Mouse (Mus musculus): ENCODE measurements around the gene Gspt2. TPM values are rescaled to one million over a fixed set of nuclear protein-coding genes. Genes with fewer than 3 reads are reported as not detected.

The Gspt2 gene
- 5.6 and 7.0 TPM in 2 replicates for total RNA-seq (2012; rRNA removed)

DNA sequence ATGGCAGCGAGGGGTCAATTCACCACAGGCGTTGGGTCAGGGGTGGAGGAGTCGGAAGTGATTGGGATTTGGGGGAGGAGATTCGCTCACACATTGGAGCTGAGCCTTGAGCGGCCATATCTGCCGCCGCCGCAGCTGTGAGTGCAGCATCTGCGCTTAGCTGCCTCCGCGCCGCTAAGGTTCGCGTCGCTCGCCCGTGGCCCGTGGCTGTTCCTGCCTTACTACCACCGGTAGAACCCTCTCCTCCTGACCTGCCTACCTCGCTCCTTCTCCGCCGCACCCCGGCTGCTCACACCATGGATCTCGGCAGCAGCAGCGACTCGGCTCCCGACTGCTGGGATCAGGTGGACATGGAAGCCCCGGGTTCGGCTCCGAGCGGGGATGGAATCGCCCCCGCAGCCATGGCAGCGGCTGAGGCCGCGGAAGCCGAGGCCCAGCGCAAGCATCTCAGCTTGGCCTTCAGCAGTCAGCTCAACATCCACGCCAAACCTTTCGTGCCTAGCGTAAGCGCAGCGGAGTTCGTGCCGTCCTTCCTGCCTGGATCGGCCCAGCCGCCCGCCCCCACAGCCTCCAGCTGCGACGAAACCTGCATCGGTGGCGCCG lies at the start of gene Gspt2:
Gene Gspt2 (plus strand): TSS at position 109 of the 603 bp plus-strand sequence.
- DNase-seq (ENCODE audit: low read depth, low spot score), result peak; percentile 46
- in situ Hi-C loops (cut with MboI; ENCODE audit: low sequenced_read_pairs in 2 of 2, unreplicated experiment in 2 of 2), result no loop called here
- H3K4me3 ChIP-seq (ENCODE audit: insufficient read depth in 1 of 2, low read depth in 1 of 2, low read length in 2 of 2, poor library complexity in 1 of 2, severe bottlenecking in 1 of 2), result peak within 1 kb of the TSS; percentile 77 to 96
- H3K9ac ChIP-seq (ENCODE audit: insufficient read depth, low read depth, low read length, poor library complexity, severe bottlenecking), result peak within 1 kb of the TSS; percentile 75
- H3K36me3 ChIP-seq (ENCODE audit: control insufficient read depth, insufficient read depth, low read length, poor library complexity, severe bottlenecking), result no peaks in the 10 kb centered on the region
- no peaks in the 10 kb centered on the region for H3K4me1 ChIP-seq (ENCODE audit: control insufficient read depth in 2 of 2, insufficient read depth in 2 of 2, low read length in 2 of 2, poor library complexity in 1 of 2)
- TF ChIP-seq ZC3H11A (IDR thresholded peaks at IDR 0.05; ENCODE audit: borderline replicate concordance, low read depth, low read length) (no peak), HCFC1 (IDR thresholded peaks at IDR 0.05; ENCODE audit: borderline replicate concordance, insufficient read depth, low read length) (no peak), CHD2 (IDR thresholded peaks at IDR 0.05; ENCODE audit: low read depth, low read length) (no peak), ZNF384 (IDR thresholded peaks at IDR 0.05; ENCODE audit: low read depth, low read length) (no peak), MAFK (IDR thresholded peaks at IDR 0.05; ENCODE audit: insufficient read depth, low read depth, low read length) (no peak)
- no peak within 1 kb of the TSS for H3K27ac ChIP-seq (ENCODE audit: insufficient read depth, low read depth, low read length, poor library complexity, severe bottlenecking)
- H3K9me3 ChIP-seq (ENCODE audit: control insufficient read depth, insufficient read depth, low read depth, low read length), result no peaks in the 10 kb centered on the region

DNA sequence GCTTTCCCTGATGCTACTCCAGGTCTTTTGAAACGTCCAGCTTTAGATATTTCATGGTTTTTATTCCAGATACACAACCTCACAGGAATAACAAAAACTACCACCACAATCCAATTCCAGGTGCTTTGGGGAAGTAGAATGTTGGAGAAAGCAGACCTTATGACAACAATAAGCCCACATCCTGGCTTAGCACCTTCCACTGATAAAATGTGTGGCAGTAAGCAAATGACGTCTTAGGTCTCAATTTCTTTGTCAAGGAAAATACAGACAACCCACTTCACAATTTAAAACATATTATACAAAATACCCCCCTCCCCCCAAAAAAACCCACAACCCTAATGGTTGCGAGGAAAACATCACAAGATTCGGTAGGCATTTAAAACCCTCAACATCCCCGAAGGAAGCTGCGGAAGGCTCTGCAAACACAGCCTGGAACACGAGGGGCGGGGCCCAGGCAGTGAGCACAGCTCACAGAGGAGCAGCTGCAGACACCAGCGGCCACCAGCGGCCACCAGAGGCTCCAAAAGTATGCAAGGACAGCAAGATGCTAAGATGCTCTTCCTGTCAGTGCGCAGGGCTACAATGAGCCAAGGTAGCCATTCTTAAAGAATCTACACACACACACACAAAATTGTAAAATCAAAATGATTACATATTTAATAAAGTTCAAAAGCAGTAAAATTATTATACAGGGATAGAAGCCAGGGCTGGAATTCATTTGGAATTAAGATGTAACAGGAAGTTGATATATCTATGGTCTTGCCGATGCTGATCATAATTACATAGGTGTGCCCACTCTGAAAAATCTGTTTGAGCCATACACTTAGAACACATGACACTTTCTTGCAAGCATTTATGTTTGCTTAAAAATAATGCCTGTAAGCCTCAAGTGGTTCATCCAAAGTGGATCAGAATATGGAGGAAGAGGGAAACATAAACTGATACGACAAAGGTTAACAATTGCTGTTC lies 10.8 kb upstream of the Gspt2 start:
- no peaks in the 10 kb centered on the region for H3K4me1 ChIP-seq (ENCODE audit: control insufficient read depth in 2 of 2, insufficient read depth in 2 of 2, low read length in 2 of 2, poor library complexity in 1 of 2)
- no peak overlapping the region for H3K9ac ChIP-seq (ENCODE audit: insufficient read depth, low read depth, low read length, poor library complexity, severe bottlenecking)
- TF ChIP-seq ZC3H11A (IDR thresholded peaks at IDR 0.05; ENCODE audit: borderline replicate concordance, low read depth, low read length) (no peak; the same call in 1 of the 2 replicates), CHD2 (IDR thresholded peaks at IDR 0.05; ENCODE audit: low read depth, low read length) (no peak), MAFK (IDR thresholded peaks at IDR 0.05; ENCODE audit: insufficient read depth, low read depth, low read length) (no peak), ZNF384 (IDR thresholded peaks at IDR 0.05; ENCODE audit: low read depth, low read length) (no peak), HCFC1 (IDR thresholded peaks at IDR 0.05; ENCODE audit: borderline replicate concordance, insufficient read depth, low read length) (no peak)
- no peak overlapping the region for H3K4me3 ChIP-seq (ENCODE audit: insufficient read depth in 1 of 2, low read depth in 1 of 2, low read length in 2 of 2, poor library complexity in 1 of 2, severe bottlenecking in 1 of 2)
- no peaks in the 10 kb centered on the region for H3K9me3 ChIP-seq (ENCODE audit: control insufficient read depth, insufficient read depth, low read depth, low read length)
- in situ Hi-C loops (cut with MboI; ENCODE audit: low sequenced_read_pairs in 2 of 2, unreplicated experiment in 2 of 2), result no loop called here
- H3K36me3 ChIP-seq (ENCODE audit: control insufficient read depth, insufficient read depth, low read length, poor library complexity, severe bottlenecking), result no peaks in the 10 kb centered on the region
- DNase-seq (ENCODE audit: low read depth, low spot score), result peak; percentile 9
- no peak overlapping the region for H3K27ac ChIP-seq (ENCODE audit: insufficient read depth, low read depth, low read length, poor library complexity, severe bottlenecking)

DNA sequence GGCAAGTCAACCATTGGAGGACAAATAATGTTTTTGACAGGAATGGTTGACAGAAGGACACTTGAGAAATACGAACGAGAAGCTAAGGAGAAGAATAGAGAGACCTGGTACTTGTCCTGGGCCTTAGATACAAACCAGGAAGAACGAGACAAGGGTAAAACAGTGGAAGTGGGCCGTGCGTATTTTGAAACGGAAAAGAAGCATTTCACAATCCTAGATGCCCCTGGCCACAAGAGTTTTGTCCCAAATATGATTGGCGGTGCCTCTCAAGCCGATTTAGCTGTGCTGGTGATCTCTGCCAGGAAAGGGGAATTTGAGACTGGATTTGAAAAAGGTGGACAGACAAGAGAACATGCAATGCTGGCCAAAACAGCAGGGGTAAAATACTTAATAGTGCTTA lies 1.0 kb downstream of the Gspt2 start:
- in situ Hi-C loops (cut with MboI; ENCODE audit: low sequenced_read_pairs in 2 of 2, unreplicated experiment in 2 of 2), result no loop called here
- Histone ChIP-seq H3K36me3 (ENCODE audit: control insufficient read depth, insufficient read depth, low read length, poor library complexity, severe bottlenecking) (no peaks in the 10 kb centered on the region), H3K4me3 (ENCODE audit: insufficient read depth in 1 of 2, low read depth in 1 of 2, low read length in 2 of 2, poor library complexity in 1 of 2, severe bottlenecking in 1 of 2) (peak overlapping the region; percentile 77 to 96), H3K9ac (ENCODE audit: insufficient read depth, low read depth, low read length, poor library complexity, severe bottlenecking) (no peak overlapping the region), H3K27ac (ENCODE audit: insufficient read depth, low read depth, low read length, poor library complexity, severe bottlenecking) (no peak overlapping the region), H3K9me3 (ENCODE audit: control insufficient read depth, insufficient read depth, low read depth, low read length) (no peaks in the 10 kb centered on the region), H3K4me1 (ENCODE audit: control insufficient read depth in 2 of 2, insufficient read depth in 2 of 2, low read length in 2 of 2, poor library complexity in 1 of 2) (no peaks in the 10 kb centered on the region)
- DNase-seq (ENCODE audit: low read depth, low spot score), result no peak
- TF ChIP-seq MAFK (IDR thresholded peaks at IDR 0.05; ENCODE audit: insufficient read depth, low read depth, low read length) (no peak), ZC3H11A (IDR thresholded peaks at IDR 0.05; ENCODE audit: borderline replicate concordance, low read depth, low read length) (no peak), CHD2 (IDR thresholded peaks at IDR 0.05; ENCODE audit: low read depth, low read length) (no peak), ZNF384 (IDR thresholded peaks at IDR 0.05; ENCODE audit: low read depth, low read length) (no peak), HCFC1 (IDR thresholded peaks at IDR 0.05; ENCODE audit: borderline replicate concordance, insufficient read depth, low read length) (no peak)

DNA sequence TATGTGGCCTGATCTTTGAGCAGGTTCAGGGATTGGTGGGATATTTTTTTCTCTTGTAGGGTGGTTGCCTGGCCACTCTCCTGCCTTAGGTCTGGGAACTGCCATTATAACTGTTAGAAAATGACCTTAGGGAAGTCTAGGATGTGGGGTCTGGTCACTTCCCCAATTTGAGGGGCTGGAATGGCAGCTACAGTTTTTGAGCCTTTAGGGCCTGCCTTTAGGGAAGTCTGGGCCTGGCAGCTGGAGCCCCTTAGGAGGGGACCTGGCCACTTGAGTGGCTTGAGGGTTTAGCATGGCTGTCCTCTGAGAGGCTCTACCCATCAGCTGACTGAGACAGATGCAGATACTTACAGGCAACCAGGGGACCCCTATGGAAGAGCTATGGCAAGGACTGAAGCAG lies 12.7 kb downstream of the Gspt2 start:
- H3K9ac ChIP-seq (ENCODE audit: insufficient read depth, low read depth, low read length, poor library complexity, severe bottlenecking), result no peak overlapping the region
- H3K4me3 ChIP-seq (ENCODE audit: insufficient read depth in 1 of 2, low read depth in 1 of 2, low read length in 2 of 2, poor library complexity in 1 of 2, severe bottlenecking in 1 of 2), result no peak overlapping the region
- no peaks in the 10 kb centered on the region for H3K4me1 ChIP-seq (ENCODE audit: control insufficient read depth in 2 of 2, insufficient read depth in 2 of 2, low read length in 2 of 2, poor library complexity in 1 of 2)
- in situ Hi-C loops (cut with MboI; ENCODE audit: low sequenced_read_pairs in 2 of 2, unreplicated experiment in 2 of 2), result no loop called here
- no peak overlapping the region for H3K27ac ChIP-seq (ENCODE audit: insufficient read depth, low read depth, low read length, poor library complexity, severe bottlenecking)
- TF ChIP-seq ZNF384 (IDR thresholded peaks at IDR 0.05; ENCODE audit: low read depth, low read length) (no peak), HCFC1 (IDR thresholded peaks at IDR 0.05; ENCODE audit: borderline replicate concordance, insufficient read depth, low read length) (no peak)
- DNase-seq (ENCODE audit: low read depth, low spot score), result no peak
- H3K36me3 ChIP-seq (ENCODE audit: control insufficient read depth, insufficient read depth, low read length, poor library complexity, severe bottlenecking), result no peaks in the 10 kb centered on the region
- H3K9me3 ChIP-seq (ENCODE audit: control insufficient read depth, insufficient read depth, low read depth, low read length), result no peaks in the 10 kb centered on the region
